Mouse (Mus musculus) spleen, adult 2 months (tissue): ENCODE results near the gene Gm3250.
"Not testable (repeated sequence)": the region's sequence is repeated elsewhere in the genome, so short reads cannot be mapped to it uniquely, and the experiment has no call there.

Experiments
- CTCF ChIP-seq: fragments of 200-500 bp; IDR thresholded peaks from 2 replicates; pipeline ENCODE4 v1.5.1; 2011; ENCODE audit warnings: mild to moderate bottlenecking, inconsistent platforms; ENCODE audit not compliant: insufficient read depth, insufficient read length, insufficient replicate concordance; ENCODE audit errors: extremely low read depth
- POLR2A ChIP-seq: fragments of 200-500 bp; IDR thresholded peaks from 2 replicates; pipeline ENCODE4 v1.6.1; 2011; ENCODE audit warnings: low read depth, low read length, inconsistent platforms

- not testable (repeated sequence) for TF ChIP-seq CTCF, POLR2A
Measured at GRCm38 (mm10) chr10:77752312-77752711, 30.0 kb downstream of the Gm3250 start.
